Mouse (Mus musculus): ENCODE measurements around the gene Slc16a9. TPM values are rescaled to one million over a fixed set of nuclear protein-coding genes. Genes with fewer than 3 reads are reported as not detected.

Gene Slc16a9
- total RNA-seq, 1 experiment from 2014 or later = not detected

Other genes starting within 250 kb of the Slc16a9 start
- 22.3 and 24.4 TPM in 2 replicates for gene Ccdc6, start 148.0 kb upstream of the Slc16a9 start, total RNA-seq (2017)
- 5.0 TPM in 1 of 2 replicates, not detected in the other for gene Mrln, start 40.4 kb upstream of the Slc16a9 start, total RNA-seq (2017)
- gene Fam13c, start 195.4 kb downstream of the Slc16a9 start, total RNA-seq (2017) = not detected in 2 replicates